Mouse (Mus musculus) myocyte (in vitro differentiated cells): ENCODE measurements around the gene Rasa4.

Experiments
- E2F4 ChIP-seq: IDR thresholded peaks from one replicate; pipeline ENCODE4 v1.6.1; 2011; ENCODE audit warnings: mild to moderate bottlenecking, control low read depth, moderate library complexity; ENCODE audit not compliant: insufficient read depth
- MAX ChIP-seq: IDR thresholded peaks from one replicate; pipeline ENCODE4 v1.6.1; 2011; ENCODE audit warnings: low read depth, mild to moderate bottlenecking, control low read depth
- MYOD1 ChIP-seq, 3 experiments: IDR thresholded peaks; one replicate each; pipeline ENCODE4 v1.6.1; 2011; ENCODE audit warnings: control low read depth in 2 of 3, low read depth in 2 of 3, mild to moderate bottlenecking in 2 of 3, moderate library complexity in 1 of 3; ENCODE audit not compliant: insufficient read length in 2 of 3, control insufficient read depth in 1 of 3
- MYOG ChIP-seq, 3 experiments: IDR thresholded peaks; one replicate each; pipeline ENCODE4 v1.6.1; 2011; ENCODE audit warnings: control low read depth in 2 of 3, low read depth in 2 of 3, mild to moderate bottlenecking in 2 of 3; ENCODE audit not compliant: insufficient read length in 2 of 3, control insufficient read depth in 1 of 3, insufficient read depth in 1 of 3
- POLR2A ChIP-seq: IDR thresholded peaks from one replicate; pipeline ENCODE4 v1.6.1; 2011; ENCODE audit warnings: low read depth, mild to moderate bottlenecking, control low read depth, moderate library complexity; ENCODE audit not compliant: insufficient read length
- SRF ChIP-seq: IDR thresholded peaks from one replicate; pipeline ENCODE4 v1.6.1; 2011; ENCODE audit warnings: low read depth; ENCODE audit not compliant: control insufficient read depth, insufficient read length
- TCF12 ChIP-seq: IDR thresholded peaks from one replicate; pipeline ENCODE4 v1.6.1; 2011; ENCODE audit warnings: mild to moderate bottlenecking, control low read depth; ENCODE audit not compliant: poor library complexity, insufficient read depth, severe bottlenecking
- TCF3 ChIP-seq: IDR thresholded peaks from one replicate; pipeline ENCODE4 v1.6.1; 2011; ENCODE audit warnings: low read depth, control low read depth; ENCODE audit not compliant: insufficient read length
- USF1 ChIP-seq: IDR thresholded peaks from one replicate; pipeline ENCODE4 v1.6.1; 2011; ENCODE audit warnings: low read depth, mild to moderate bottlenecking, control low read depth, moderate library complexity

GRCm38 (mm10) chr5:136155399-136155798, 71.7 kb downstream of the Rasa4 start:
- TF ChIP-seq MAX (no peak), POLR2A (no peak), TCF12 (no peak), USF1 (no peak), SRF (no peak), MYOG (IDR thresholded peaks at IDR 0.05; ENCODE audit: control insufficient read depth in 1 of 3, insufficient read depth in 1 of 3, insufficient read length in 2 of 3, low read depth in 2 of 3) (no peak), TCF3 (no peak), MYOD1 (IDR thresholded peaks at IDR 0.05; ENCODE audit: control insufficient read depth in 1 of 3, insufficient read length in 2 of 3, low read depth in 2 of 3) (no peak), E2F4 (no peak)
